Mouse (Mus musculus) heart, adult 2 months (tissue): ENCODE results near the gene Slc51b. TPM values are rescaled to one million over a fixed set of nuclear protein-coding genes. Genes with fewer than 3 reads are reported as not detected.

Source experiments
- DNase-seq, 2 experiments: peaks; one replicate each; pipeline ENCODE4 v3.0.0; 2021
- H3K27ac ChIP-seq: fragments of 200-600 bp; 2 replicates; pipeline ENCODE4 v1.8.1; 2022
- H3K27me3 ChIP-seq: fragments of 200-500 bp; 2 replicates; pipeline ENCODE4 v1.6.1; 2012; ENCODE audit warnings: mild to moderate bottlenecking, low read length, inconsistent platforms, mixed read lengths; ENCODE audit not compliant: control insufficient read depth, insufficient read depth
- H3K36me3 ChIP-seq: fragments of 200-500 bp; 2 replicates; pipeline ENCODE4 v1.6.1; 2012; ENCODE audit warnings: low read length, inconsistent platforms; ENCODE audit not compliant: control insufficient read depth, insufficient read depth
- H3K4me1 ChIP-seq: fragments of 200-500 bp; 2 replicates; pipeline ENCODE4 v1.6.1; 2011; ENCODE audit warnings: low read length; ENCODE audit not compliant: control insufficient read depth, insufficient read depth
- H3K4me3 ChIP-seq: fragments of 200-600 bp; 2 replicates; pipeline ENCODE4 v1.8.1; 2022
- H3K79me2 ChIP-seq: fragments of 200-500 bp; replicated peaks from 2 replicates; pipeline ENCODE4 v1.6.1; 2012; ENCODE audit warnings: mild to moderate bottlenecking, inconsistent platforms, low read length, moderate library complexity, mixed read lengths; ENCODE audit not compliant: control insufficient read depth, insufficient read depth
- H3K9ac ChIP-seq: fragments of 200-500 bp; 2 replicates; pipeline ENCODE4 v1.6.1; 2012; ENCODE audit warnings: low read depth, mild to moderate bottlenecking, control low read depth, inconsistent platforms, low read length, mixed read lengths
- CTCF ChIP-seq: fragments of 200-600 bp; IDR thresholded peaks from 2 replicates; pipeline ENCODE4 v1.8.1; 2022; ENCODE audit warnings: antibody characterized with exemption, mild to moderate bottlenecking, moderate library complexity
- EP300 ChIP-seq: fragments of 200-500 bp; IDR thresholded peaks from 2 replicates; pipeline ENCODE4 v1.6.1; 2011; ENCODE audit warnings: low read depth, low read length, control low read depth; ENCODE audit not compliant: insufficient read depth
- POLR2A ChIP-seq: fragments of 200-500 bp; IDR thresholded peaks from 2 replicates; pipeline ENCODE4 v1.6.1; 2011; ENCODE audit warnings: mild to moderate bottlenecking, low read depth, low read length, control low read depth; ENCODE audit not compliant: insufficient read depth
- WGBS: fragments of 180-500 bp; shearing (Covaris S2); methylation state at CpG from one replicate; pipeline ENCODE4 v1.1.7; 2018; 5-methylcytosine and 5-hydroxymethylcytosine counted together
- intact Hi-C: fragments of 180-260 bp; cut with DNase I; formaldehyde crosslinking; loops from one replicate; pipeline ENCODE4 v1.15.1; 2025
- polyA plus RNA-seq: library from polyadenylated mRNA; depleted of rRNA; stranded (reverse); fragments of >200 nt; gene quantifications from 2 replicates; pipeline ENCODE4 v1.2.3, GENCODE M21; 2012
- total RNA-seq, 2 experiments: library from RNA; stranded (reverse); gene quantifications; 2 replicates each; pipeline ENCODE4 v1.2.3; 2021

Slc51b gene
- total and polyA plus RNA-seq, 3 experiments = not detected

GRCm38 (mm10) chr9:65407861-65408260, 14.9 kb downstream of the Slc51b start:
- intact Hi-C loops = no loop called here
- H3K27me3 ChIP-seq = no peaks in the 10 kb centered on the region
- no peak overlapping the region for H3K9ac ChIP-seq
- H3K4me3 ChIP-seq = no peak overlapping the region
- H3K27ac ChIP-seq = no peak overlapping the region
- DNase-seq = no peak
- 73% methylated on average over 3 of the region's 3 CpGs for WGBS
- no peaks in the 10 kb centered on the region for H3K79me2 ChIP-seq
- TF ChIP-seq EP300 (no peak), CTCF (no peak), POLR2A (no peak)
- H3K4me1 ChIP-seq = peaks cover 1% of the 10 kb centered on the region
- H3K36me3 ChIP-seq = no peaks in the 10 kb centered on the region

GRCm38 (mm10) chr9:65407327-65407726, 15.4 kb downstream of the Slc51b start:
- WGBS = 70% methylated on average over 5 of the region's 5 CpGs
- Histone ChIP-seq H3K9ac (no peak overlapping the region), H3K4me3 (no peak overlapping the region), H3K36me3 (no peaks in the 10 kb centered on the region), H3K27me3 (no peaks in the 10 kb centered on the region), H3K4me1 (peaks cover 1% of the 10 kb centered on the region), H3K79me2 (no peaks in the 10 kb centered on the region), H3K27ac (no peak overlapping the region)
- intact Hi-C loops = no loop called here
- DNase-seq = no peak
- no peak for TF ChIP-seq CTCF
- no peak for TF ChIP-seq EP300
- no peak for TF ChIP-seq POLR2A

GRCm38 (mm10) chr9:65405184-65405449, 17.6 kb downstream of the Slc51b start:
- no peak for TF ChIP-seq POLR2A
- no peak for TF ChIP-seq CTCF
- TF ChIP-seq EP300 = no peak
- Histone ChIP-seq H3K4me3 (no peak overlapping the region), H3K79me2 (no peaks in the 10 kb centered on the region), H3K9ac (no peak overlapping the region), H3K4me1 (peaks cover 1% of the 10 kb centered on the region), H3K27me3 (no peaks in the 10 kb centered on the region), H3K27ac (peak overlapping the region; percentile 68), H3K36me3 (no peaks in the 10 kb centered on the region)
- intact Hi-C loops = no loop called here
- DNase-seq = no peak
- WGBS = 67% methylated on average over 2 of the region's 2 CpGs

- 25% methylated on average over 15 of the region's 15 CpGs for WGBS
- peak; percentile 86 to 89 for DNase-seq
- intact Hi-C loops = no loop called here
- H3K9ac ChIP-seq = 0 out of 2 replicates have a peak overlapping the region, but pooled peaks have one; percentile 41
- H3K4me3 ChIP-seq = peak overlapping the region; percentile 15; the same call in 1 of the 2 replicates
- no peaks in the 10 kb centered on the region for H3K27me3 ChIP-seq
- H3K27ac ChIP-seq = peak overlapping the region; percentile 68
- H3K4me1 ChIP-seq = peaks cover 1% of the 10 kb centered on the region
- no peaks in the 10 kb centered on the region for H3K36me3 ChIP-seq
- TF ChIP-seq CTCF = peak; percentile 40
- no peak for TF ChIP-seq POLR2A
- no peaks in the 10 kb centered on the region for H3K79me2 ChIP-seq
These were observed 18.2 kb downstream of the Slc51b start for GRCm38 (mm10) chr9:65404331-65405183.

- DNase-seq = no peak
- TF ChIP-seq CTCF (no peak), EP300 (no peak), POLR2A (no peak)
- no peaks in the 10 kb centered on the region for H3K27me3 ChIP-seq
- peak overlapping the region; percentile 23 for H3K4me3 ChIP-seq
- intact Hi-C loops = no loop called here
- no peaks in the 10 kb centered on the region for H3K36me3 ChIP-seq
- H3K9ac ChIP-seq = no peak overlapping the region
- H3K4me1 ChIP-seq = peaks cover 1% of the 10 kb centered on the region
- WGBS = 76% methylated on average over 6 of the region's 6 CpGs
- H3K27ac ChIP-seq = peak overlapping the region; percentile 67
- H3K79me2 ChIP-seq = no peaks in the 10 kb centered on the region
These were observed 22.8 kb downstream of the Slc51b start for GRCm38 (mm10) chr9:65399934-65400333.

- under 1% methylated on average over 24 of the region's 24 CpGs for WGBS
- intact Hi-C loops = no loop called here
- no peaks in the 10 kb centered on the region for H3K36me3 ChIP-seq
- TF ChIP-seq EP300 (no peak), CTCF (0 out of 2 replicates have a peak, but pooled peaks have one; percentile 2), POLR2A (peak; percentile 81)
- peak; percentile 84 for DNase-seq
- H3K79me2 ChIP-seq = no peaks in the 10 kb centered on the region
- H3K27me3 ChIP-seq = no peaks in the 10 kb centered on the region
- peaks cover 4% of the 10 kb centered on the region for H3K4me1 ChIP-seq
- H3K9ac ChIP-seq = peak within 1 kb of the TSS; percentile 64
- H3K27ac ChIP-seq = peak within 1 kb of the TSS; percentile 67
- peak within 1 kb of the TSS; percentile 35 for H3K4me3 ChIP-seq
These were observed 24.5 kb downstream of the Slc51b start, which contains the start of gene Rasl12 for GRCm38 (mm10) chr9:65398279-65398678. Gene Rasl12 (plus strand): TSS chr9:65398506.
